Mouse (Mus musculus): ENCODE results near the gene Tarm1.

DNA sequence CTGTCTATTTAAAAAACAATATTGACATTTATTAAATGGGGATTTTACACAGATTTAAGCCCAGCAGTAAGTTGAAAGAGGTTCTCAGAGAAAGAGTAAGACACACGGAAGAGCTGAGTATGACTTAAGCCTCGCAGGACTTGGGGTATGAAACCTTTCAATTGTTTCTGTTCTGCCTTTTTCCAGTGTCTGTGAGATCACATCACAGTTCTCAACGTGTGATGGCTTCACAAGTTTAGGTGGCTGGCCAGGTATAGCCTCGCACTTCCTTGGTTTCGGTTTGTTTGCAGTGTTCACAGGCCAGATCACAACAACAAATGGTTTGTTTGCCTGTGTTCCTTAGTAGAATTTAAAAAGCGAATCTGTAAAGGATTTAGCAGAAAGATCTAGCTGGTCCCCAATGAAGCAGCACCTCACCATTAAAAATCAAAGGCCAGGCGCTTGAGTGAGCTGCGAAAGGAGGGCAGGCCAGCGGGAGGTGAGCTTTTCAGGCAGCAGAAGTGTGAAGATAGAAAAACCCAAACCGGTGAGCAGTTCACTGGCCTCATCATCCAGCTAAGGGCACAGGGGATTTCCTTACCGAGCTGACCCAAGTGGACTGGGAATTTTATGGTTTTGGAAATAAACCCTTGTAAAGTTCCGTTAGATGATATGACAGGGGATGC, 49.5 kb downstream of the Tarm1 start:
- TF ChIP-seq CTCF (IDR thresholded peaks at IDR 0.05; ENCODE audit: low read depth, low read length) (no peak), POLR2A (IDR thresholded peaks at IDR 0.05; ENCODE audit: extremely low read depth, insufficient read depth, low read length) (no peak)
